Mouse (Mus musculus) stomach, postnatal 0 days (tissue): Measurements from ENCODE around the gene Map3k5.

Source experiments
- CTCF ChIP-seq: IDR thresholded peaks from 2 replicates; pipeline ENCODE4 v1.5.1; 2016; ENCODE audit warnings: antibody characterized with exemption, low read depth, mild to moderate bottlenecking, moderate library complexity
- EP300 ChIP-seq: optimal IDR thresholded peaks from 2 replicates; pipeline ENCODE3; 2016; ENCODE audit warnings: antibody characterized with exemption

- TF ChIP-seq CTCF, result no peak
- no peak for TF ChIP-seq EP300
Observed at GRCm38 (mm10) chr10:20066069-20066665, 131.9 kb downstream of the Map3k5 start.
